Mouse (Mus musculus) layer of hippocampus, adult 2 months (tissue): ENCODE results near the gene Sidt2. TPM values are rescaled to one million over a fixed set of nuclear protein-coding genes. Genes with fewer than 3 reads are reported as not detected.

Experiments
- DNase-seq, 2 experiments: peaks; one replicate each; pipeline ENCODE4 v3.0.0; 2022; ENCODE audit warnings: low spot score in 2 of 2
- H3K27ac ChIP-seq: fragments of 200-600 bp; 2 replicates; pipeline ENCODE4 v1.8.1; 2022
- H3K4me3 ChIP-seq: fragments of 200-600 bp; 2 replicates; pipeline ENCODE4 v1.8.1; 2022; ENCODE audit warnings: mild to moderate bottlenecking
- CTCF ChIP-seq: fragments of 200-600 bp; conservative IDR thresholded peaks from 2 replicates; pipeline ENCODE4 v1.8.1; 2022; ENCODE audit warnings: antibody characterized with exemption, mild to moderate bottlenecking, moderate library complexity
- microRNA-seq, 2 experiments: library from miRNA; unstranded; fragments of <30 nt; microRNA quantifications; one replicate each; pipeline ENCODE4 v1.2.0; 2021
- total RNA-seq, 2 experiments: library from RNA; stranded (reverse); gene quantifications; 2 replicates each; pipeline ENCODE4 v1.2.3; 2021

Gene Sidt2
- total RNA-seq, 2 experiments from 2014 or later, result 78.3 to 80.8 TPM

DNA sequence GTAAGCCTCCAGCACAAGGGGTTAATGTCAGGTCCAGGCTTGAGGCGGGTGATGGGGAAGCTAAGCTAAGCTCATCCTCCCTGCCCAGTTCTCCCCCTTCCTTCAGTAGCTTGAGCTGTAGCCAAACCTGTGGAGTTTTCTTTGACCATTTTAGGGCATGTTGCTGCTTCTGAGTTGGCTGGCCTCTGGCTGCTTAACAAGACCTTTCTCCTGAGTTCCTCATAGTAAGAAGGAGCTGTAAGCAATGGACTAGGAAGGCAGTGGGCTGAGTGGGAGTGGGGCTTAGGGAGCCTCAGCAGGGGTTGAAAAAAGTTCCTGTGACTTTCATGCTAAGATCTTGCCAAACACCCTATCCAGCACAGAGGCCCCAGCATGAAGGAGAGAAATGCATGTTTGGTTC lies 35.2 kb downstream of the Sidt2 start:
- H3K27ac ChIP-seq, result no peak overlapping the region
- DNase-seq, result no peak
- TF ChIP-seq CTCF, result no peak
- no peak overlapping the region for H3K4me3 ChIP-seq

DNA sequence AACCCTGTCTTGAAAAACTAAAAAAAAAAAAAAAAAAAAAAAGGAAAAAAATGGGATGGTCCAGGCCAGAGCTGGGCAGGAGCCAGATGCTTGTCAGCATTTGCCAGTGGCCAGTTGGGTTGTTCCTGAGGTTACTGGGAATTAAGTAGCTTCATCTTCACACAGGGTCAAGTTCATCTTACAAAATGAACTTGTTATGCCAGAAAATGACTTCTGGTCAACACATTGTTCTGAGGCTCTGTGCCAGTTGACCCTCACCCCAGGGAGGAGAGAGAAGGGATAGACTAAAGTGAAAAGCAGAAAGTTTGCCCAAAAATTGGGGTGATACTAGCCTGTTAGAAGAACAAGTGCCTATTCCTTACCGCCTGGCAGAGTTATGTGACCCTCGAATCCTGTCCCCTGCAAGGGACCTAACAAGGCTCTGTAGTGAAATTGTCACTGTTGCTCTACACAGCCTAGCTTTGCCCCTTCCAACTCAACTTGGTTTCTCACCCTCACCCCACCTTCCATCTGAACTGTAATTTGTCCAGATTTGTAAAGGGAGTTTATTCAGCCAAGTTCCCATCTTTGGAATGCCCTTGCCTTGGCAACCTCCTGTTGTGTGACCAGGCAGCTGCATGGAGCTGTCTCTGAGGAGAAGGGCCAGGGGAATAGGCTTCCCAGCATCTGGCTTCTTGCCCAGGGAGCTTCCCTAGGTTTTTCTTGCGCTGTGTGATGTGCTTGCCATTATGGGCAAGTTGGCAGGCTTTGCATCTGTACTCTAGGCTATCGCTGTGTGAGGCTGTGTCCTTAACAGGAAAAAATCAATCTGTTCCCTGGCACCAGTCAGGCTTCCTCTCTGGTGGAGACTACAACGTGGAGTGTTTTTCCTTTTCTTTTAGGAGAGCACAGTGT lies 37.8 kb downstream of the Sidt2 start:
- DNase-seq, result peak; percentile 36 to 55
- Histone ChIP-seq H3K27ac (peak overlapping the region; percentile 65), H3K4me3 (no peak overlapping the region)
- no peak for TF ChIP-seq CTCF

DNA sequence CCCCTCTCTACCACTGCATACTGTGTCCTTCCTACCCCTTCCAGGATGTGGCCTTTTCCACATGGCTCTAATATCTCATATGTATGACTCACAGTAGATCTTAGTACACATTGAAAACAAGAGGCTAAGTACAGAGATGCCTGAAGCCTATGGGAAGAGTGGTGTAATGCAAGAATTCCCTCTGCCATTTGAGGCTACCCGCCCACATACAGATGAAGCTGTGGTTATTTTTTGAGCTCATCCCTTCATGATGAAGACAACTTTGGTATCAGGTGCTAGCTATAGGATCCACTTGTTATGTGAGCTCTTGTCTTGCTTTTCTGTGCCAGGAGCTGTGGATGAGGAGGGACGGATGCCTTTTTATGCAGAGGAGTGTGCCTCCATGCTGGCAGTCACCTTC lies 39.4 kb downstream of the Sidt2 start:
- H3K27ac ChIP-seq, result no peak overlapping the region
- no peak overlapping the region for H3K4me3 ChIP-seq
- no peak for DNase-seq
- TF ChIP-seq CTCF, result no peak

DNA sequence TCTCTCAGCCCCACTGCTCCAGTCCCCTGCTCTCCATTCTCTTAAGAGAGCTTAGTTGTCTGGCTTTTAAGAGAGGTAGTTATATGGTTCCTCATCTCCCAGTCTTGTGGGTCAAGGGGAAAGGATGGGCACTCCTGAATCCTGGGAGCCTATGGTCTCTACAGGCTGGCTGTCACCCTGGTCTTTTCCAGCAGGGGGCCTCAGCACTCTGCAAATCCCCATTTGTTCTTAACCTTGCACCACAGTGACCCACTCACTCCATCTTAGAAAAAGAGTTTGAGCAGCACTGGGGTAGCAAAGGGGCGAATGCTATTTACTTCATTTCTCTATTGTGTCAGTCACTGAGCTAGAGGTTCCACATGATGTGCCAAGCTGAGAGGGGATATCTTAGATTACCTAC lies 43.4 kb downstream of the Sidt2 start:
- Histone ChIP-seq H3K4me3 (no peak overlapping the region), H3K27ac (no peak overlapping the region)
- peak in 1 of 2 experiments; percentile 29 for DNase-seq
- TF ChIP-seq CTCF, result peak; percentile 87

DNA sequence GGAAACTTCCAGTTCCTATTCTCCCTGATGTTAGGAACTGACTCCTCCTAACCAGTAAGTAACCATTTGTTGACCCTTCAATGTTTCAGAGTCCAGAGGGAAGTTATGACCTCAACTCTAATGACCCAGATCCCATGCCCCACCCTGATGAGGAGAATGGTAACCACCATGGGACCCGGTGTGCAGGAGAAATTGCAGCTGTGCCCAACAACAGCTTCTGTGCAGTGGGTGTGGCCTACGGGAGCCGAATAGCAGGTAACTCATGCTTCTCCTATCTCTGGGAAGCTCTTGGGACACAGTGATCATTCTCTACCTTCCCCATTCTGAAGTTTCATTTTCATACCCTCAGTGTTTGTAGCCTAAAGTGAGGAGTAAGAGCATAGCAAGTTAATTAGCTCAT lies 44.1 kb downstream of the Sidt2 start:
- no peak overlapping the region for H3K27ac ChIP-seq
- no peak for DNase-seq
- H3K4me3 ChIP-seq, result no peak overlapping the region
- TF ChIP-seq CTCF, result no peak

DNA sequence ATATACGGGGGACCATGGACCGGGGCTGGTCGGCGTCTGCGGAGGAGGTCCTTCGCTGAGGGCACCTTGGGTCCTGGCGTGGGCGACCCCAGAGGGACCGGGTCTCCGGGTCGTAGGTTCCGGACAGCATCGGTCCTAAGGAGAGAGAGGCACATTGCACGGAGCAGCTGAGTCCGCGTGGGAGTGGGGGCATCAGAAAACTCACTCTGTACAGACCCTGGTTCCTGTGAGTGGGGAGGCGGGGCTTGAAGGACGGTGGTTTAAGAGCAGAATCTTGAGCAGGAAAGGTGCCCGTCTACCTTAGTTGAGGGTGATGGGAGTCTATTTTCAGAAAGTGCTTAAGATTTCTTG lies 48.0 kb downstream of the Sidt2 start:
- DNase-seq, result peak in 1 of 2 experiments; percentile 16
- peak overlapping the region; percentile 100 for H3K4me3 ChIP-seq
- no peak for TF ChIP-seq CTCF
- peak overlapping the region; percentile 100 for H3K27ac ChIP-seq

DNA sequence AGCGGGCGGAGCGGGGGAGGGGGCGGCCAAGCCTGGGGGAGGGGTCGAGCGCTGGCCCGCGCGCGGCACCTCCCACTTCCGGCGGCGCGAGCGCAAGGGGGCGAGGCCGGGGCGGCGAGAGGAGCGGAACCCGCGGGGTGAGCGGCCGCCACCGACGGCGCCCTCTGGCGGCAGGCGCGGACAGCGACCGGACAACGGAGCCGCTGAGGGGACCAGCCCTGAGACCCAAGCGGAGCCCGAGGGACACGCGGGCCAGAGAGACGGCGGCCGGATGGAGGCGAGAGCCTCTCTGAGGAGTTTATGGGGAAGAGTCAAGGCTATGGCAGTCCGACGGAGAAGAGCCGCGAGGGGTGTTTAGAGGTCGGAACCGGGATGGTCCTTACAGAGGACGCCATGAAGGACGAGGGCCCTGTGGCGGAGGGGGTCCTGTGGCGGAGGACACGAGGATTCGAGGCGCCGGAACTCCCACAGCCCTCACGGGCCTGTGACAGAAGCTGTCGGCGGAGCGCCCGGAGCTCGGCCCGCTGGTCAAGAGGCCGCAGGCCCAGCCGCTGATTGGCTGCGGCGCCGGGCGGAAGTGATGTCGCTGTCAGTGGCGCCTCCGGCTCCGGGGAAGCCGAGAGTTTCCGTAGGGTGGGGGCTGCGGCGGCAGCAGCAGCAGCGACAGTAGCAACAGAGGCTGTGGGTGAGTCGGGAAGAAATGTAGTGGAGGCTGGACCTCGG lies 48.5 kb downstream of the Sidt2 start, which contains the start of the genes Pcsk7 and Rnf214:
Gene Pcsk7, plus strand, starts transcription at position 143 of the 723 bp plus-strand sequence.
Gene Rnf214, minus strand, starts transcription at position 557 of the 723 bp plus-strand sequence.
- DNase-seq, result peak; percentile 89
- Histone ChIP-seq H3K27ac (peak within 1 kb of the TSS; percentile 100), H3K4me3 (peak within 1 kb of the TSS; percentile 100)
- peak; percentile 91 for TF ChIP-seq CTCF

DNA sequence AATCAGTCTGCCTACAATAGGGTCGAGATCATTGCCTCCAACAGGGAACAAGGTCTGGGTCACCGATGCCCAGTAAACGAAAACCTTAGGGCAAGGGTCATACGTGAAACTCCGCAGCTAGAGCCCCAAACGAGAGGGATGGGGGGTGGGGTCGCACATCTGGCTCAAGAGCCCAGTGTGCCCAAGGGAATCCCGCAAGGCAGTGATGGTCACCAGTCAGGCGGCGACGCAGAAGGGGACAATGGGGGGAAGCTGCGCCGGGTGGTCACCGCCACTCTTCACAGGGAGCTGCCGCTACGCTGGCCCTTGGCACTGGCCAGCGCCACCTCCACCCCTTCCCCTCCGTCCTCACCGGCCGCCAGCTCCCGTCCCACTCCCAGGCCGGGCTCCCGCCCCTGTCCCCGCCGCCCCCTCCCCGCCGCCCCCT lies 49.2 kb downstream of the Sidt2 start:
- H3K27ac ChIP-seq, result peak overlapping the region; percentile 100
- DNase-seq, result no peak
- H3K4me3 ChIP-seq, result peak overlapping the region; percentile 100
- no peak for TF ChIP-seq CTCF

DNA sequence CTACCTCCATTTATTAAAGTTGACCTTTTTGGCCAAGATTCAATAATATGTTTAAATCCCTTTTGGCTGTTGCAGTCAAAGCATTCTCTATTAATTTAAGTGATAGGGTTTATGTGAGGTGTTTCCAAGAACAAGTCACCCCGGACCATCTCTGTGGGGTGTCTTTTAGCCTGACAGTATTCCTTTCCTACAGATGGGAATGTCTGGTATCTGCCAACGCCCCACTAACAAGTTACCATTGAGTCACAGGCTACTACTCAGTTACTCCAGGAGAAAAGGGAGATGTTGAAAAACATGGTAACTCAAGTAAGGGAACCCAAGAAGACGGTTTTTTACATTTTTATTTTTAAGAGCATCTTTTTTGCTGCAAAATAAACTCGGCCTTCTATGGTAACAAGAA lies 49.9 kb downstream of the Sidt2 start:
- TF ChIP-seq CTCF, result no peak
- Histone ChIP-seq H3K4me3 (peak overlapping the region; percentile 100), H3K27ac (peak overlapping the region; percentile 100; the same call in 1 of the 2 replicates)
- DNase-seq, result no peak

DNA sequence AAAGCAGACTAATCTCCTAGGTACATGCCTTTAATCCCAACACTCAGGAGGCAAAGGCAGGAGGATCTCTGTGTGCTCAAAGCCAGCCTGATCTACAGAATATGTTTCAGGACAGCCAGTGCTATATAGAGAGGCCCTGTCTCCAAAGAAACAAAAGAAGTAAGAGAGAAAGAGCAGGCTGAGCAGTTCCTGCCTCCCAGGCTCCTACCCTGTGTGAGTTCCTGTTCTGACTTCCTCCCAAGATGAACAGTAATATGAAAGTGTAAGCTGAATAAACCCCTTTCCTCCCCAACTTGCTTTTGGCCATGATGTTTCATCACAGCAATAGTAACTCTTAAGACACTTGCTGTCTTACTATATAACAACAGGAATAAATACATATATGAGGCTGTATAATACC lies 61.4 kb downstream of the Sidt2 start:
- no peak overlapping the region for H3K27ac ChIP-seq
- no peak for DNase-seq
- no peak overlapping the region for H3K4me3 ChIP-seq
- TF ChIP-seq CTCF, result no peak

Small RNAs within 50 kb of the gene (microRNA-seq; reads per million reads assigned to microRNA genes)
- 0 to 0.74 reads per million in 2 experiments for gene Mir7087

Other genes with a start within 250 kb of the Sidt2 start
- 10 to 100 TPM; 13.6 TPM for gene Cep164, start 126.6 kb downstream of the Sidt2 start, total RNA-seq
- 10 to 100 TPM; 76.6 to 80.3 TPM for gene Bace1, start 116.7 kb downstream of the Sidt2 start, total RNA-seq
- gene Pcsk7, start 48.8 kb downstream of the Sidt2 start, total RNA-seq, result 10 to 100 TPM; 25.0 to 28.0 TPM
- gene Rnf214, start 48.3 kb downstream of the Sidt2 start, total RNA-seq, result 10 to 100 TPM; 75.2 to 81.3 TPM
- gene Tagln, start 19.2 kb downstream of the Sidt2 start, total RNA-seq, result 10 to 100 TPM in 1 of 2 experiments, 1 to 10 TPM in 1; 7.0 to 13.2 TPM
- 100 to 1,000 TPM; 215 to 228 TPM for gene Pafah1b2, start 57.4 kb upstream of the Sidt2 start, total RNA-seq
- gene Sik3, start 57.6 kb upstream of the Sidt2 start, total RNA-seq, result 100 to 1,000 TPM; 133 to 141 TPM